Mouse (Mus musculus): Measurements from ENCODE around the gene Atp6v1a.

The Atp6v1a gene

GRCm38 (mm10) chr16:44061341-44061740 lies 78.2 kb downstream of the Atp6v1a start:
- DNase-seq (ENCODE audit: low spot score) = no peak

GRCm38 (mm10) chr16:44060604-44061286 lies 78.8 kb downstream of the Atp6v1a start:
- DNase-seq (ENCODE audit: low spot score) = no peak

- DNase-seq (ENCODE audit: low spot score) = peak; percentile 63
Observed at GRCm38 (mm10) chr16:44058745-44059144, 80.8 kb downstream of the Atp6v1a start.

DNA sequence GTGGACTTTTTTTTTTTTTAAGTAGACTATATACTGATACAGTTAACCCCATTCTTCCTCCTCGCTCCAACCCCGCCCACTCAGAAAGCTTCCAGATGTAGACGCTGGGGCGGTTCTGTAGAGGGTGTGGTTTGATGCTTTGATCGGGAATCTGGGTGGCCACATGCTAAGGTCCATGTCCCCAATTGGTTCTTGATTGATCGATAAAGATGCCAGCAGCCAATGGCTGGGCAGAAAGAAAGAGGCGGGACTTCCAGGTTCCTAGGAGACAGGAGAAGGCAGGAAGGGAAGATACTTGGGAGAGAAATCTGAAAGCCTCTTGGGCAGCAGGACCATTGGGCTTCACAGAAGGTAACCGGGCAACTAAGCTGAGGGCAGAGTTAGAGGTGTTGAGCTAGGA lies 83.7 kb downstream of the Atp6v1a start:
- DNase-seq (ENCODE audit: low spot score) = no peak

DNA sequence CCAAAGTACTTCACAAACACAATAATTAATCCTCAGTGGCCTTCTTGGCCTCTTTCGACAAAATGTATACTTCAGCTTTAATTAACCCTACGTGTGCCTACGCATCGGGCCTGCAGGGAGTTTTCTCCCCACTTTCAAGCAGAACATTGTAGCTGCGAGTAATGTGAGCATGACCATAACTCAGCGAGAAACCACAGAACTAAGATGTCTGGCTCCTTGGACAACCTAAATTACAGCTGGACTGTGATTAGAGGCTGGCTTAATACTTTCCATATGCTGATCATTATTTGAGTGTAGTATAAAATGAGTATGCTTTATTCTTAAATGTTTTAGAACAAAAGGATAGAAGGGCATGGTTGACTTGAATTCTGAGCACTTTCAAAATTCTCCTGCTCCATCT lies 86.2 kb downstream of the Atp6v1a start:
- DNase-seq (ENCODE audit: low spot score) = no peak

DNA sequence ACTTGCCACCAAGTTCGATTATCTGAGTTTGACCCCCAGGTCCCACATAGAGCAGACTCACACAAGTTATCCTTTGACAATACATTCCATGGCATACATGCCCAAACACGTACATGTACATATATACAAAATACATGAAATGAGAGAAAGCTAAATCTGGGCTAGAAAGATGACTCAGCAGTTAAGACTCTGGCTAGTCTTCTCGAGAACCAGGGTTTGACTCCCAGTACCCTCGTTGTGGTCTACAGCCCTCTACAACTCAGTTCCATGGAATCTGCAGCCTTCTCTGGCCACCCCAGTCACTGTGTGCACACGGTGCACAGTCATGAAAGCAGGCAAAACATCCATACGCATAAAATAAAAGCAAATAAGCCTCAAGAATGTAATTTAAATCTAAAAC lies 87.1 kb downstream of the Atp6v1a start:
- no peak for DNase-seq (ENCODE audit: low spot score)

GRCm38 (mm10) chr16:44050139-44050538 lies 89.4 kb downstream of the Atp6v1a start:
- DNase-seq (ENCODE audit: low spot score) = no peak

GRCm38 (mm10) chr16:44039112-44039511 lies 100.4 kb downstream of the Atp6v1a start:
- DNase-seq (ENCODE audit: low spot score) = no peak

Measured in left cerebral cortex, adult 11 months (tissue).